Mouse (Mus musculus): ENCODE data around the gene Matn4. TPM values are rescaled to one million over a fixed set of nuclear protein-coding genes. Genes with fewer than 3 reads are reported as not detected.
A peak's percentile ranks its signal among the peaks of the same experiment; 100 is the strongest.

Gene Matn4
- polyA plus RNA-seq, 1 experiment from 2014 or later, result 0.39 TPM

- Histone ChIP-seq H3K4me2 (replicated peaks) (no peak overlapping the region), H3K27ac (no peak overlapping the region), H3K4me1 (replicated peaks) (no peaks in the 10 kb centered on the region), H3K36me3 (no peaks in the 10 kb centered on the region), H3K27me3 (no peaks in the 10 kb centered on the region), H3K9ac (replicated peaks) (no peak overlapping the region), H3K4me3 (replicated peaks) (no peak overlapping the region), H3K9me3 (no peaks in the 10 kb centered on the region)
- 93% methylated on average over 15 of the region's 15 CpGs for WGBS
- ATAC-seq, result no peak
Observed at GRCm38 (mm10) chr2:164422675-164423393, 17.9 kb upstream of the Matn4 start.

DNA sequence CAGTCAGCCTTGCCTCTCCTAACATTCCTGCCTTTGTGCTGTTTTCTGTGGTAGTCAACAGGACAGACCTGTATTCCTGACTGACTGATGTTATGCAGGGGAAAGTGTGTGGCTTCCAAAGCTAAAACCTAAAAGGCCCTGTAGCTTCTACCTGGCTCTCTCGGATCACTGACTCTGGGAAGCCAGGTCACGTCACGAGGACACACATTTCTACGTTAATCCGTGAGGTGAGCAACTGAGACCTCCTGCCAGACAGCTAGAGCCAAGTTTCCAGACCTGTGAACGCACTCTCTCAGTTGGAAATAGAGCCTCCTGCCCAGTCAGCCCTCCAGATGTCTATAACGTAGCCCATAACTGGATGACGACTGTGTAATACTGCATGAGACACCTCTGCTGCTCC lies 17.0 kb upstream of the Matn4 start:
- Histone ChIP-seq H3K4me1 (replicated peaks) (no peaks in the 10 kb centered on the region), H3K27me3 (no peaks in the 10 kb centered on the region), H3K4me2 (replicated peaks) (no peak overlapping the region), H3K9ac (replicated peaks) (no peak overlapping the region), H3K4me3 (replicated peaks) (no peak overlapping the region), H3K27ac (no peak overlapping the region), H3K36me3 (no peaks in the 10 kb centered on the region), H3K9me3 (no peaks in the 10 kb centered on the region)
- 90% methylated on average over 8 of the region's 8 CpGs for WGBS
- no peak for ATAC-seq

DNA sequence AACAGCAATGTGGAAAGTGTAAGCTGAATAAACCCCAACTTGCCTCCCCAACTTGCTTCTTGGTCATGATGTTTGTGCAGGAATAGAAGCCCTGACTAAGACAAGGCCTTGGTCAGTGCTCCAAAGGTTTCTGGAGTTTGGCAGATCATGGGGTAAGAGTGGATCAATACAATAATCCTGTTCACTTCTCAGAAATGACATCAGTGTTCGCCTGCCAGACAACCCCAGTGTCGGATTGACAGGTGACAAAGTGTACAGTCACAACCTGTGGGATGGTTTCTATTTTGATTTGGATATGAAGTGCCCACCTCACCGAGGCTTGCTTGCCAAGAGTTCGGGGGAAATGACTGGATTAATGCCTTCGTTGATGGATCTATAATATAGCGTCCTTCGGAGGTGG lies 16.3 kb upstream of the Matn4 start:
- Histone ChIP-seq H3K27ac (no peak overlapping the region), H3K4me3 (replicated peaks) (no peak overlapping the region), H3K4me1 (replicated peaks) (no peaks in the 10 kb centered on the region), H3K27me3 (no peaks in the 10 kb centered on the region), H3K9ac (replicated peaks) (no peak overlapping the region), H3K9me3 (no peaks in the 10 kb centered on the region), H3K4me2 (replicated peaks) (no peak overlapping the region), H3K36me3 (no peaks in the 10 kb centered on the region)
- no peak for ATAC-seq
- WGBS, result 90% methylated on average over 7 of the region's 7 CpGs

GRCm38 (mm10) chr2:164419489-164419888 lies 14.5 kb upstream of the Matn4 start:
- Histone ChIP-seq H3K9me3 (no peaks in the 10 kb centered on the region), H3K9ac (replicated peaks) (no peak overlapping the region), H3K27me3 (peaks cover 7% of the 10 kb centered on the region), H3K27ac (no peak overlapping the region), H3K4me1 (replicated peaks) (no peaks in the 10 kb centered on the region), H3K36me3 (no peaks in the 10 kb centered on the region), H3K4me2 (replicated peaks) (no peak overlapping the region), H3K4me3 (replicated peaks) (no peak overlapping the region)
- no peak for ATAC-seq
- 5% methylated on average over 3 of the region's 3 CpGs for WGBS

- no peak overlapping the region for H3K4me2 ChIP-seq (replicated peaks)
- ATAC-seq, result no peak
- H3K9me3 ChIP-seq, result no peaks in the 10 kb centered on the region
- 35% methylated on average over 3 of the region's 3 CpGs for WGBS
- no peak overlapping the region for H3K4me3 ChIP-seq (replicated peaks)
- no peak overlapping the region for H3K27ac ChIP-seq
- no peaks in the 10 kb centered on the region; the same call in 1 of the 2 replicates for H3K4me1 ChIP-seq (replicated peaks)
- peaks cover 17% of the 10 kb centered on the region for H3K27me3 ChIP-seq
- H3K9ac ChIP-seq (replicated peaks), result no peak overlapping the region
- no peaks in the 10 kb centered on the region for H3K36me3 ChIP-seq
Observed at GRCm38 (mm10) chr2:164418308-164418875, 13.4 kb upstream of the Matn4 start.

GRCm38 (mm10) chr2:164417198-164417597 lies 12.2 kb upstream of the Matn4 start:
- no peak overlapping the region for H3K4me3 ChIP-seq (replicated peaks)
- 0% methylated on average over 2 of the region's 2 CpGs for WGBS
- H3K4me1 ChIP-seq (replicated peaks), result no peaks in the 10 kb centered on the region; the same call in 1 of the 2 replicates
- H3K27ac ChIP-seq, result no peak overlapping the region
- H3K9me3 ChIP-seq, result no peaks in the 10 kb centered on the region
- no peak overlapping the region for H3K9ac ChIP-seq (replicated peaks)
- peaks cover 17% of the 10 kb centered on the region for H3K27me3 ChIP-seq
- no peak for ATAC-seq
- H3K4me2 ChIP-seq (replicated peaks), result no peak overlapping the region
- H3K36me3 ChIP-seq, result no peaks in the 10 kb centered on the region

DNA sequence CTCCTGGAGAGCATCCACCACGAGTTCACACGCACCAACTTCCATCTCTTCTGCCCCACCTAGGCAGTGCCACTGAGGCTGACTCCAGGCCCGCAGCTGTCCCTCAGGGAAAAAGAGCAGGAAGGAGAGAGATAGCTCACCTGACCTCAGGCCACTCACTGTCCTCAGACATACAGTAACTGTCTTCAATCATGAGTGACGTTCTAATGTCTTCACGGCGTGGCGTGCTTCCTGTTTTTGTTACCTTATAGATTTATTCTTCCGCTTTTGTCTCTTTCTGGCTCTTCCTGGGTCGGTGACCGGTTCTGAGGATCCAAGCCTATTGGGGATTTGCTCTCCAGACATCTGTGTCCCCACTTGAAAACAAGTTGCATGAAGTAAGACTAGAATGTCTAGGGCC lies 9.6 kb upstream of the Matn4 start:
- Histone ChIP-seq H3K4me3 (replicated peaks) (peak overlapping the region; percentile 20; the same call in 1 of the 2 replicates), H3K9ac (replicated peaks) (0 out of 2 replicates have a peak overlapping the region, but pooled peaks have one; percentile 28), H3K27me3 (peaks cover 28% of the 10 kb centered on the region)

GRCm38 (mm10) chr2:164414167-164414566 lies 9.2 kb upstream of the Matn4 start:
- Histone ChIP-seq H3K9ac (replicated peaks) (0 out of 2 replicates have a peak overlapping the region, but pooled peaks have one; percentile 28), H3K27ac (no peak overlapping the region), H3K4me2 (replicated peaks) (peak overlapping the region; percentile 44), H3K27me3 (peaks cover 32% of the 10 kb centered on the region), H3K4me1 (replicated peaks) (no peaks in the 10 kb centered on the region; the same call in 1 of the 2 replicates), H3K4me3 (replicated peaks) (peak overlapping the region; percentile 20; the same call in 1 of the 2 replicates), H3K9me3 (no peaks in the 10 kb centered on the region), H3K36me3 (no peaks in the 10 kb centered on the region)
- 0 out of 2 replicates have a peak, but pooled peaks have one; percentile 11 for ATAC-seq
- 31% methylated on average over 28 of the region's 28 CpGs for WGBS

More for the DNA sequence above, 9.6 kb upstream of the Matn4 start:
- 77% methylated on average over 10 of the region's 10 CpGs for WGBS
- H3K4me1 ChIP-seq (replicated peaks), result no peaks in the 10 kb centered on the region; the same call in 1 of the 2 replicates
- no peaks in the 10 kb centered on the region for H3K36me3 ChIP-seq
- ATAC-seq, result no peak
- H3K9me3 ChIP-seq, result no peaks in the 10 kb centered on the region
- H3K4me2 ChIP-seq (replicated peaks), result peak overlapping the region; percentile 44
- H3K27ac ChIP-seq, result no peak overlapping the region

GRCm38 (mm10) chr2:164407708-164408107 lies 2.7 kb upstream of the Matn4 start:
- peaks cover 13% of the 10 kb centered on the region for H3K4me1 ChIP-seq (replicated peaks)
- 2% methylated on average over 22 of the region's 22 CpGs for WGBS

GRCm38 (mm10) chr2:164405519-164405918 lies 559 bp upstream of the Matn4 start:
- Histone ChIP-seq H3K9ac (replicated peaks) (no peak overlapping the region), H3K9me3 (no peaks in the 10 kb centered on the region), H3K36me3 (no peaks in the 10 kb centered on the region), H3K4me1 (replicated peaks) (peaks cover 13% of the 10 kb centered on the region), H3K4me3 (replicated peaks) (no peak overlapping the region), H3K27ac (no peak overlapping the region), H3K4me2 (replicated peaks) (no peak overlapping the region), H3K27me3 (peaks cover 99% of the 10 kb centered on the region)
- ATAC-seq, result no peak
- 47% methylated on average over 5 of the region's 5 CpGs for WGBS

More at GRCm38 (mm10) chr2:164407708-164408107, 2.7 kb upstream of the Matn4 start:
- Histone ChIP-seq H3K27me3 (peaks cover 80% of the 10 kb centered on the region), H3K9me3 (no peaks in the 10 kb centered on the region), H3K9ac (replicated peaks) (no peak overlapping the region), H3K27ac (no peak overlapping the region), H3K4me3 (replicated peaks) (no peak overlapping the region), H3K36me3 (no peaks in the 10 kb centered on the region), H3K4me2 (replicated peaks) (no peak overlapping the region)
- ATAC-seq, result peak; percentile 59

GRCm38 (mm10) chr2:164404082-164404990 lies 624 bp downstream of the Matn4 start:
- Histone ChIP-seq H3K4me1 (replicated peaks) (peaks cover 13% of the 10 kb centered on the region), H3K36me3 (no peaks in the 10 kb centered on the region), H3K4me3 (replicated peaks) (peak overlapping the region; percentile 35), H3K4me2 (replicated peaks) (peak overlapping the region; percentile 52), H3K27me3 (peaks cover 99% of the 10 kb centered on the region), H3K9me3 (no peaks in the 10 kb centered on the region), H3K9ac (replicated peaks) (peak overlapping the region; percentile 26; the same call in 1 of the 2 replicates), H3K27ac (no peak overlapping the region)
- WGBS, result 1% methylated on average over 42 of the region's 49 CpGs
- no peak for ATAC-seq
